ENCODE assay signal across 8 mouse cellular contexts in the genomic region with DNA sequence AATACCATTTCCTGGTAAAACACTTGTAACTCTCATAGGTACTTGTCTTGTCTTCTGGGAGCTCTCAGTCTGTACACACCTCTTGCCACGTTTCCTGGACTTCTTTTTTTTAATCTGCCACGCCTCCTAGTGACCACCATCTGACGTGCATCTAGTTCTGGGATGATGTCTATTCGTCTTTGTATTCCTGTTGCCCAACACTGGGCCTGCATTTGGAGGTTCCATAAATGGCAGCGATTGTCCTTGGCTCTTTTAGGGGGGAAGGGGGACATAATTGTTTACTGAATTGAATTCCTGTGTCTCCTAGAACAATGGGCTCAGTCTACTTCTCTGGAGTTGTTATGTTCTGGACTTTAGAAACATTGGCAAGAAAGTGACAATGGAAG. TPM values are rescaled to one million over a fixed set of nuclear protein-coding genes. Genes with fewer than 3 reads are reported as not detected.
DNase-seq lines count a peak whose midpoint lies in the region; ATAC-seq and TF ChIP-seq lines count a peak whose summit lies in the region.

No protein-coding gene starts in this region.

- no peak for ATAC-seq in kidney, postnatal 0 days (replicated peaks; ENCODE audit: low FRiP score, low read depth)

- H3K9me3 ChIP-seq in E14TG2a.4 (ENCODE audit: low read length) = no peaks in the 10 kb centered on the region
- H3K9me3 ChIP-seq in kidney, postnatal 0 days (replicated peaks; ENCODE audit: low read length) = no peaks in the 10 kb centered on the region

- peak overlapping the region; percentile 76 for H3K27ac ChIP-seq in kidney, postnatal 0 days

- peak; percentile 39 for TF ChIP-seq CTCF in E14TG2a.4 (conservative IDR thresholded peaks at IDR 0.05; ENCODE audit: low read length)
- TF ChIP-seq CTCF in kidney, postnatal 0 days (IDR thresholded peaks at IDR 0.05; ENCODE audit: low read depth) = peak; percentile 55

- H3K4me3 ChIP-seq in E14TG2a.4 (replicated peaks; ENCODE audit: low read length) = peak overlapping the region; percentile 94
- H3K4me3 ChIP-seq in kidney, postnatal 0 days (replicated peaks; ENCODE audit: low read depth, low read length) = peak overlapping the region; percentile 74

- peak overlapping the region; percentile 66 for H3K4me2 ChIP-seq in kidney, postnatal 0 days (ENCODE audit: low read length)

- H3K4me1 ChIP-seq in E14TG2a.4 (replicated peaks; ENCODE audit: low read depth, low read length) = peaks cover 68% of the 10 kb centered on the region
- peaks cover 12% of the 10 kb centered on the region; the same call in 1 of the 2 replicates for H3K4me1 ChIP-seq in kidney, postnatal 0 days (replicated peaks; ENCODE audit: insufficient read depth, low read length)

- H3K27me3 ChIP-seq in E14TG2a.4 (ENCODE audit: insufficient read depth, low read length) = no peaks in the 10 kb centered on the region
- H3K27me3 ChIP-seq in kidney, postnatal 0 days (ENCODE audit: insufficient read depth, low read length) = no peaks in the 10 kb centered on the region

- peak overlapping the region; percentile 74 for H3K9ac ChIP-seq in kidney, postnatal 0 days (ENCODE audit: low read depth, low read length)

- DNase-seq in adrenal gland, adult 8-10 months = peak; percentile 60
- no peak for DNase-seq in adrenal gland, adult 18-20 months (ENCODE audit: low spot score in 2 of 2)
- DNase-seq in cerebellum, postnatal 14 days = peak; percentile 51 to 52
- DNase-seq in heart, adult 9 months (ENCODE audit: low spot score in 2 of 2) = peak; percentile 41 to 60
- DNase-seq in kidney, postnatal 0 days (ENCODE audit: low spot score) = peak; percentile 82
- peak; percentile 90 for DNase-seq in lung, postnatal 36 days
- DNase-seq in spleen, postnatal 4 days (ENCODE audit: low spot score in 2 of 2) = peak; percentile 44 to 70

- under 1% methylated on average over 5 of the region's 5 CpGs for whole genome bisulfite sequencing in kidney, postnatal 0 days

- peaks cover 77% of the 10 kb centered on the region for H3K36me3 ChIP-seq in E14TG2a.4 (ENCODE audit: insufficient read depth, low read length)
- H3K36me3 ChIP-seq in kidney, postnatal 0 days (ENCODE audit: insufficient read depth, low read length) = peaks cover 27% of the 10 kb centered on the region

RNA-seq across cellular contexts. Expression of gene Fen1, which starts 0.6 kb away (rescaled TPM):
- 10 to 100 TPM; 10.8 to 19.1 (median 14.1) TPM for total RNA-seq in adrenal gland, adult 8-10 months (2022)
- 10 to 100 TPM in 1 of 2 experiments, 1 to 10 TPM in 1; 7.1 to 12.4 TPM for total RNA-seq in adrenal gland, adult 18-20 months (2021)
- polyA plus RNA-seq in kidney, postnatal 0 days (2015; fragmentation: Nextera tagmentation; extraction: Ambion mirVana) = 46.6 and 56.1 TPM in 2 replicates

RNA-seq across cellular contexts. Expression of gene Tmem258, which starts 0.8 kb away (rescaled TPM):
- total RNA-seq in adrenal gland, adult 8-10 months (2022) = 100 to 1,000 TPM; 131 to 198 (median 144) TPM
- 100 to 1,000 TPM; 139 to 159 TPM for total RNA-seq in adrenal gland, adult 18-20 months (2021)
- 427 and 460 TPM in 2 replicates for polyA plus RNA-seq in kidney, postnatal 0 days (2015; fragmentation: Nextera tagmentation; extraction: Ambion mirVana)

RNA-seq across cellular contexts. Expression of gene Fads1, which starts 21.9 kb away (rescaled TPM):
- total RNA-seq in adrenal gland, adult 8-10 months (2022) = 1,000 to 10,000 TPM in 2 of 4 experiments, 100 to 1,000 TPM in 2; 923 to 1,535 (median 1,260) TPM
- total RNA-seq in adrenal gland, adult 18-20 months (2021) = 1,000 to 10,000 TPM in 1 of 2 experiments, 100 to 1,000 TPM in 1; 659 to 1,051 TPM
- polyA plus RNA-seq in kidney, postnatal 0 days (2015; fragmentation: Nextera tagmentation; extraction: Ambion mirVana) = 54.6 and 63.9 TPM in 2 replicates

RNA-seq across cellular contexts. Expression of gene Myrf, which starts 35.9 kb away (rescaled TPM):
- 1 to 10 TPM in 3 of 4 experiments, under 1 TPM in 1; 0.94 to 2.0 (median 1.4) TPM for total RNA-seq in adrenal gland, adult 8-10 months (2022)
- total RNA-seq in adrenal gland, adult 18-20 months (2021) = 1 to 10 TPM; 2.1 to 2.8 TPM
- polyA plus RNA-seq in kidney, postnatal 0 days (2015; fragmentation: Nextera tagmentation; extraction: Ambion mirVana) = 1.2 and 1.5 TPM in 2 replicates

Comparison
In these comparisons a context has a peak if more than half of its experiments do, and no peak if none do; other contexts are left out.
1. DNase-seq: peak in adrenal gland, adult 8-10 months (single experiment), cerebellum, postnatal 14 days (2 of 2), heart, adult 9 months (2 of 2), kidney, postnatal 0 days (single experiment), lung, postnatal 36 days (single experiment) and spleen, postnatal 4 days (2 of 2); none in adrenal gland, adult 18-20 months (0 of 2).